Mouse (Mus musculus): Measurements from ENCODE around the gene Spats2. TPM values are rescaled to one million over a fixed set of nuclear protein-coding genes. Genes with fewer than 3 reads are reported as not detected.
"Not testable (repeated sequence)": the region's sequence is repeated elsewhere in the genome, so short reads cannot be mapped to it uniquely, and the experiment has no call there.

Spats2 gene
- 1 to 10 TPM; 3.7 to 4.3 TPM for total RNA-seq (2021)
- long read RNA-seq, experiment 1, transcript Spats2-201 (13 exons, 3,096 nt) = major isoform, 7 of 7 reads
- long read RNA-seq, experiment 1, partial matches to known transcripts = 0 of 7 reads
- long read RNA-seq, experiment 1, other reads (novel, unspliced or antisense) = 0 of 7 reads
- long read RNA-seq, experiment 2, transcript Spats2-201 (13 exons, 3,096 nt) = major isoform, 9 of 11 reads
- long read RNA-seq, experiment 2, partial matches to known transcripts = 0 of 11 reads
- long read RNA-seq, experiment 2, other reads (novel, unspliced or antisense) = 2 of 11 reads

DNA sequence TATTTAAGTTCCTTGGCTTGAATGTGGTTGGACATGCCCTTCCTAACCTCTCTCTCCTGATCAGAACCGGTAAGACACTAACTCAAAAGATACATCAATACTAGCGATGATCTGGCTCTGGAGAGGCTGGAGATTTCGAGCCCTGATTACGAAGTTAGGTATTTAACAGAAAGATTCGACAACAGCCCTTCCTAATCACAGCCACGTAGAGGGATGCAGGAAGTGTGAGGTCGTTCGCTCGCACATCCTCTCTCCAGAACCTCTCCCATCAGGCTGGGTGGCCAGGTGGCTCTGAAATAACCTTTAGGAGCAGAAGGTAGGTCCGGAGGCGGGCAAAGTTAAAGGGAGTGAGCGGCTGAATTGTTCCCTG lies at the start of gene Spats2:
Spats2 (plus strand) TSS at position 206 of the 370 bp plus-strand sequence.
- intact Hi-C loops (cut with DNase I) = no loop called here
- no peak for TF ChIP-seq CTCF (IDR thresholded peaks at IDR 0.05)
- Histone ChIP-seq H3K27ac (peak within 1 kb of the TSS; percentile 95), H3K4me3 (peak within 1 kb of the TSS; percentile 78)
- no peak for DNase-seq

GRCm38 (mm10) chr15:99076011-99076410 lies 49.7 kb upstream of the Spats2 start:
- DNase-seq; H3K27ac ChIP-seq; H3K4me3 ChIP-seq; intact Hi-C loops (cut with DNase I): not testable (repeated sequence)

DNA sequence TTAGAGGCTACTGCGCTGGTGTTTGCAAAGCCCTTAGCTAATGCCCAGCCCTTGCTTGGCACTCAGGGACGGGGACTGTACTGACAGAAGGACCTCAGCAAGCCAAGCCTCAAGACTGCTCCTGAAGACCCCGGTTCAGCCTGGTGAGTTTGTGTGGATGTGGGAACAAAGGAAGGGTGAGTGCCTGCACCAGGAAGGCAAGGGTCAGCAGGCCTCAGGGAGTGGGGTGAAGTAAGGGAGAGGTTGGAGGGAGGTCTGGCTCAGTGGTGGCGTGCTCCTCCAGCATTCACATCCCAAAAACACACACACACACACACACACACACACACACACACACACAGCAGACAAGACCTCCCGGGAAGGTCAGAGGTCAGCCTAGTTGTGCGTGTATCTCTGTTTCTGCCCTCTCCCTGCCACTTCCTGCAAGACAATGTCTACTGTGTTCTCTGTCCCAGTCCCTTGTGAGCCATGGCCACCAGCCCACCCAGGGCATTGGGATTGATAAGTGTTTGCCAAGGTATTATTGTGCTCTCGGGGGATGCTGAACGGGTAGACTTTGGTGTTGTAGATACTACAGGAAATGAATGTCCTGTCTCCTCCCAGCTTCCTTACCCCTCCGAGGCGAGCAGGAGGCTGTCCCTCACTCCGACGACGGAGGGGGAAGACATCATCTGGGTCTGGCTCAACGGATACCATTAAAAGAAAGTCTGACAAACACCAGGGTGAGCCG lies 47.4 kb upstream of the Spats2 start:
- Histone ChIP-seq H3K27ac (no peak overlapping the region), H3K4me3 (no peak overlapping the region)
- intact Hi-C loops (cut with DNase I) = no loop called here

GRCm38 (mm10) chr15:99079804-99080203 lies 45.9 kb upstream of the Spats2 start:
- Histone ChIP-seq H3K27ac (no peak overlapping the region), H3K4me3 (no peak overlapping the region)
- no peak for DNase-seq
- intact Hi-C loops (cut with DNase I) = no loop called here
- TF ChIP-seq CTCF (IDR thresholded peaks at IDR 0.05) = no peak

More for the DNA sequence above, 47.4 kb upstream of the Spats2 start:
- DNase-seq = no peak
- no peak for TF ChIP-seq CTCF (IDR thresholded peaks at IDR 0.05)

GRCm38 (mm10) chr15:99082322-99082721 lies 43.4 kb upstream of the Spats2 start:
- no peak for TF ChIP-seq CTCF (IDR thresholded peaks at IDR 0.05)
- intact Hi-C loops (cut with DNase I) = no loop called here
- H3K4me3 ChIP-seq = no peak overlapping the region
- no peak for DNase-seq
- no peak overlapping the region for H3K27ac ChIP-seq

DNA sequence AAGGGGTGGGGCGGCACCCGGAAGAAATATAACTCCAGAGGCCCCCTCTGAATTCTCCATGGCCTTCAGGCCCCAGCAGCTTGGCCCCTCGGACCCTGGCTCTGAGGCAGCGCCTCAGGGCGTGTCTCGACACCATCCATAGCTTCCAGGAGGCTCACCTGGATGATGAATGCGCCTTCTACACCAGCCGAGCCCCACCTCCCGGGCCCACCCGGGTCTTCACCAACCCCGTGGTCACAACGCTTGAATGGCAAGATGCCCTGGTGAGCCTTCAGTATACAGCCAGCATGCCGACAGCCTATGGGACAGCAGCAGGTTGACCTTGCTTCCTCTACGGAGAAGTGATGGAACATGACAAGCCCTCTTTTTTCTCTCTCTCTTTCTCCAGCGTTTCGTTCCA lies 42.9 kb upstream of the Spats2 start:
- Histone ChIP-seq H3K27ac (no peak overlapping the region), H3K4me3 (no peak overlapping the region)
- TF ChIP-seq CTCF (IDR thresholded peaks at IDR 0.05) = no peak
- DNase-seq = no peak
- intact Hi-C loops (cut with DNase I) = no loop called here

DNA sequence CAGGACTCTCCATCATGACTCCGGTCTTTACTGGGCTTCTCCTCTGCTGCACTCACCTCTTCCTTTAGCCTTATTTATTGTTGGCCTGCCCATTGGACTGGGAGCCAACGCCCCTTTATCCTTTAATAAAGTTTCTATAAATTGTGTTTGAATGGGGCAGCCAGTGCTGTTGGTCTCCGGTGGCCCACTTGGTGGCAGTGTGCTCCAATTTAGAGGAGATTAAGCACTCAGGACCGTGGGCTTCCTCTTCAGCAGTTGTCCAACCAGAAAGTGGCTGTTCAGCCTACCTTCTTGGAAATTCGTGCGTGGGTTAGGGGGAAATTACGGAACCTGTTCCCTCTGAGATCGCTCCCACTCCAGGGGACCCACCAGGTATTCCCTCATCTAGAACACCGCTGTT lies 42.5 kb upstream of the Spats2 start:
- Histone ChIP-seq H3K27ac (no peak overlapping the region), H3K4me3 (no peak overlapping the region)
- peak; percentile 65 for TF ChIP-seq CTCF (IDR thresholded peaks at IDR 0.05)
- no peak for DNase-seq
- intact Hi-C loops (cut with DNase I) = no loop called here

DNA sequence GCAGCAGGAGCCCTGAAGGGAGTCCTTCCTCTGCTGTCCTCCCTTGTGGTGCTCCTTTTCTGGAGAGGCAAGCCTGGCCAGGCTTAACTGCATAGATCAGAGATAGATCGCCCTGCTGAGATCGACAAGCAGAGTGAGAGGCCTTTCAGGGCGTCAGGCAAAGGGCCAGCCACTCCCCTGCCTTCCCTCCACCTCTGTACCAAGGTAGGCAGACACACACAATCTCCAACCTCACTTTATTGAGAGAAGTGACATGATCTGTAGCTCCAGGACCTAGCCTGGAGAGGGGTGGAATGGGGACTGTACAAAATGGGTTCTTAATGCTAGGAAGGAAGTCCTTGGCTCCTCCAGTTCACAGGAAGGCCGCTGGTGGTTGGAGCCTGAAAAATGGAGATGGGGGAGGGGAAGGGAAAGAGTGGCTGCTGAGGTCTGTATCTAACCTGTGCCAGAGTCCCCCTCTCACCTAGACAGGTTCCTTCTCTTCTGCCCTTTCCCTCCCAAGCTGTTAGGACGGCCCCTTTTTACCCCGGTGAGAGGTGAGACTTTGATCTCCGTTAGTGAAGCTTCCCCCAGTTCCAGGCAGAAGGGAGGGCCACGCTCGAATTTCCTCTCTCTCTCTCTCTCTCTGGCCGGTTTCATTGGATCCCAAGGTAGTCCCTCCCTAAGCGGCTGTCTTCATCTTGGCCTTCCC lies 41.7 kb upstream of the Spats2 start:
- intact Hi-C loops (cut with DNase I) = no loop called here

GRCm38 (mm10) chr15:99084618-99085017 lies 41.1 kb upstream of the Spats2 start:
- DNase-seq = no peak
- intact Hi-C loops (cut with DNase I) = loop anchor here (5.0 kb wide), 1 partner anchor 32 kb away; no protein-coding TSS in a partner anchor
- no peak for TF ChIP-seq CTCF (IDR thresholded peaks at IDR 0.05)
- no peak overlapping the region for H3K4me3 ChIP-seq
- no peak overlapping the region for H3K27ac ChIP-seq

More for the DNA sequence above, 41.7 kb upstream of the Spats2 start:
- TF ChIP-seq CTCF (IDR thresholded peaks at IDR 0.05) = no peak
- DNase-seq = no peak
- Histone ChIP-seq H3K4me3 (no peak overlapping the region), H3K27ac (no peak overlapping the region)

- no peak for TF ChIP-seq CTCF (IDR thresholded peaks at IDR 0.05)
- DNase-seq = no peak
- H3K27ac ChIP-seq = no peak overlapping the region
- intact Hi-C loops (cut with DNase I) = loop anchor here (5.0 kb wide), 1 partner anchor 34 kb away; no protein-coding TSS in a partner anchor
- no peak overlapping the region for H3K4me3 ChIP-seq
Measured at GRCm38 (mm10) chr15:99085997-99086396, 39.7 kb upstream of the Spats2 start.

DNA sequence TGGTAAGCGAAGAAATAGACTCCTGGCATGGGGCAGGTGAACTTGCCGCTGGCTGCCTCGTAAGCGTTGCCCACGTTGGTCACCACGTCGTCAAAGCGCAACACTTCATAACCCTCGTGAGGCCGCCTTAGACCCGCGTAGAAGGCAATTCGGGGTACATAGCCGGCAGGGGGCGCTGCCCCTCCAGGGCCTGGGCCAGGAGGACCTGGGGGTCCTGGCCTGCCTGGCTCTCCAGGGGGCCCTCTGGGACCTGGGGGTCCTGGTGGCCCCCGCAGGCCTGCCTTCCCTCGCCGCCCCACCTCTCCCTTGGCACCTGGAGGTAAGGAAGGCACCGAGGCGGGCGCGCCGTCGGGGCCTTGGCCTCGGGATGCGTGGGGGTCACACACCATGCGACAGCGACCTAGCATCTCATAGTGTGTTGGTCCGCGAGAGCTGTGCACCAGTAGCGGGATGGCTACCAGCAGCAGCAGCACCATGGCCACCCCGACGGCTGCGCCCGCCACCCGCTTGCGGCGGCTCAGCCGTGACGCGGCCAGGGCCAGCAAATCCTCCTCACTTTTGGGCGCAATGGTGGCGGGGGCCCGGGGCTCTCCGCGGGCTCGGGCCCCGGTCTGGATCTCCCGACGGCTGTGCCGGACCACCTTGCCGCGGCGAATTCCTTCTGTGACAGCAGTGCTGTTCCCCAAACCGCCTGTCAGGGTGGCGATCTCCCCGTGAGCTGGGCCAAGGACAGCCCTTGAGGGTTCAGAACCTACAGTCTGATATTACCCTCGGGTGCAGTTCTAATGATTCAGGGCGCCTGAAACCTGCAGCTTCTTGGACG lies 38.3 kb upstream of the Spats2 start, which contains the start of gene C1ql4:
C1ql4 (minus strand) TSS at position 565 of the 823 bp plus-strand sequence.
- TF ChIP-seq CTCF (IDR thresholded peaks at IDR 0.05) = peak; percentile 54
- Histone ChIP-seq H3K27ac (no peak within 1 kb of the TSS), H3K4me3 (peak within 1 kb of the TSS; percentile 51)
- peak; percentile 55 for DNase-seq
- intact Hi-C loops (cut with DNase I) = loop anchor here (5.0 kb wide), 1 partner anchor 35 kb away; no protein-coding TSS in a partner anchor

DNA sequence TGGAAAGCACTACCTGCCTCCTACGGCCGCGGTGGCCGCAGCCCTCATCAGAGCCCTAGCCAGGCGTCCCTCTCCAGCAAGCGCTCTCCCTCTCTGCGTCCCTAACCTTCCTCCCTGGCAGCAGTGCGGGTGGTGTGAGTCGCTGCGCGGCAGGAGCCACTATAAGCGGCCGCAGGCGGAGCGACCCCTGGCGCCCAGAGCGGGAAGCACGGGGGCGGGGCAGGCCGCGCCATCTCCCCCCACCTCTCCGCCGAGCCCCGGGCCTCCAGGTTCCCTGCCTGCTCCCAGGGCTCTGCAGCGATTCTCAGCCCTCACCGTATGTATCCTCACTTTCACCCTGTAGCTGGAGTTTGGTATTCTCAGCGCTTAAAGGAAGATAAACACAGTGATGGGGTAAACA lies 37.4 kb upstream of the Spats2 start:
- Histone ChIP-seq H3K27ac (no peak overlapping the region), H3K4me3 (peak overlapping the region; percentile 51)
- intact Hi-C loops (cut with DNase I) = loop anchor here (5.0 kb wide), 1 partner anchor 36 kb away; no protein-coding TSS in a partner anchor
- peak; percentile 86 for DNase-seq
- TF ChIP-seq CTCF (IDR thresholded peaks at IDR 0.05) = peak; percentile 97

Data from gastrocnemius, adult 2 months (tissue).